Mouse (Mus musculus): Measurements from ENCODE around the gene Ikzf4.

The Ikzf4 gene

DNA sequence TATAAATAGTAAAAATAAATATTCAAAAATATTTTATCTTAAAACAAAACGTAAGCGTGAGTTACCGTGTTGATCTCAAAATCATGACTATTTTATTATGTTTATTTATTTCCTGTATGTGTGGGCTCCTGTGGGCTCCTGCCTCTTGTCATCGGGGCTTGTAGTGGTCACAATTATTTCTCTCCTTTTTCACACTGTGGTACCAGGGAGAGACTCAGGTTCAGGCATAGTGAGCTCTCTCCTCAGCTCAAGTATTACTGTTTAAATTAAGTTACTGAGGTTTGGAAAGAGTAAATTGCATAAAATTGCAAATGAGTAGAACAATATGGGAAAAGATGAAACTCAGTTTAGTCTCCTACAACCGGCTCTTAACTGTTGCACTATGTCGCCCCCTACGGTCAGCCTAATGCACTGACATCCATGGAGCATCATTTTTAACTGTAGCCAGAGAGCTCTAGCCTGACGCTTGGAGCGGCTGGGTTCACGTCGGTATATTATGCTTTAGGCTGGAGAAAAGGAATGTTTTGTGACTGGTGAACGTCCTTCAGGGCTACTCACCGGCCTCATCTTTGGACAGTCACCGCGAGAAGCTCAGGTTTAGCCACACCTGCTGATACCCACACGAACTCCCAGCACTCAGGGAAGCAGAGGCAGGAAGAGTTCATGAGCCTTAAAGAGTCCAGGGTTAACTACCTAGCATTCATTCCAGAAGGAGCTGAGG lies 33.2 kb downstream of the Ikzf4 start:
- peak; percentile 50 for DNase-seq (ENCODE audit: low spot score)

DNA sequence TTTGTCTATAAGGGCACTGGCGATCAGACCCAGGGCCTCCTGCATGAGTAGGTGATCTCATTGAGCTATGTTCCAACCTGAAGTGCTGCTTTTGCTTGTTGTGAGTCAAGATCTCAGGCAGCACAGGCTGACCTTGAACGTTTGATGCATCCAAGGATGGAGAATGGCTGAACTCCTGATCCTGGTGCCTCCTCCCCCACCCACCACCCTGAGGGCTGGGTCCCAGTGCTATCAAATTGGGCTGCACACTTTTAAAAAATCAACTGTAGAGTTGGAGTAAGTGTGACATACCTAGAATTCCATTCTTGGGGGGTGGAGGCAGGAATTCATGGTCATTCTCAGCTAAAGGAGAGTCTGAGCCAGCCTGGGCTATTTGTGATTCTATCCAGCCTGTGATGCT lies 39.3 kb downstream of the Ikzf4 start:
- DNase-seq (ENCODE audit: low spot score) = no peak

GRCm38 (mm10) chr10:128602470-128603128 lies 43.2 kb downstream of the Ikzf4 start:
- no peak for DNase-seq (ENCODE audit: low spot score)

DNA sequence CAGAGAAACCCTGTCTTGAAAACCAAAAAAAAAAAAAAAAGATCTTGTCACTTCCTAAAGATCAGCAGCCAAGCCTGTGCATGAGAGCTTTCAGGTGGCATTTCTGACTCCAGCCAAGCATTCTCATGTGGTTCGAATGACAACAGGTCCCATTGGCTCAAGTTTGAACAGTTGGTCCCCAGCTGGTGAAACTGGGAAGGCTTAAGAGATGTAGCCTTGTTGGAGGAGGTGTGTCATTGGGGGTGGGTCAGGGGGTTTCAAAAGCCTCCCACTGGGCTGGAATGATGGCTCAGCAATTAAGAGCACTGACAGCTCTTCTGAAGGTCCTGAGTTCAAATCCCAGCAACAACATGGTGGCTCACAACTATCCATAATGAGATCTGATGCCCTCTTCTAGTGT lies 44.3 kb downstream of the Ikzf4 start:
- no peak for DNase-seq (ENCODE audit: low spot score)

- no peak for DNase-seq (ENCODE audit: low spot score)
These were observed 47.3 kb downstream of the Ikzf4 start for GRCm38 (mm10) chr10:128598476-128598875.

GRCm38 (mm10) chr10:128592797-128593196 lies 53.0 kb downstream of the Ikzf4 start:
- DNase-seq (ENCODE audit: low spot score) = no peak

GRCm38 (mm10) chr10:128591436-128591835 lies 54.4 kb downstream of the Ikzf4 start:
- DNase-seq (ENCODE audit: low spot score) = no peak

DNA sequence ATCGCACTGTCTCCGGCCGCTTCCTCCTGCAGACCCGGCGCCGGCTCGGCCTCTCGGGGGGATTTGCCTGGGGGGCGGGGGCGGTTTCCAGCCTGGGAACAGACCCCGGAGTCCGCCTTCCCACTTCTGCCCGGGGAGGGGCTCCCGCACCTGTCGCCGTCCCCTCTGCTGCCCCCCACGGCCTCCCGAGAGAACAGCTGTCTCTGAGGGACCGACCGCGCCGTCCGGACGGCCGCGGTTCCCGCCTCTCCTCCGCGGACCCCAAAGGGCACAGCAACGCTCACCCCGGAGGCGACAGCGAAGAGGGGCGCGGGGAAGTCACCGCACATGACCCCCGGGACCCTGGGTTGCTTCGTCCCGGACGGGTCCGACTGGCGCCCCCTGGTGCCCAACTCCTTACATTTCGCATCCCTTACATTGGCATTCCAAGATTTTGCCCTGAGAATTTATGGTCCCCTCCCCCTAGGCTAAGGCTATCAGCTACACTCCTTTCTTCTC lies 55.5 kb downstream of the Ikzf4 start:
- no peak for DNase-seq (ENCODE audit: low spot score)

DNA sequence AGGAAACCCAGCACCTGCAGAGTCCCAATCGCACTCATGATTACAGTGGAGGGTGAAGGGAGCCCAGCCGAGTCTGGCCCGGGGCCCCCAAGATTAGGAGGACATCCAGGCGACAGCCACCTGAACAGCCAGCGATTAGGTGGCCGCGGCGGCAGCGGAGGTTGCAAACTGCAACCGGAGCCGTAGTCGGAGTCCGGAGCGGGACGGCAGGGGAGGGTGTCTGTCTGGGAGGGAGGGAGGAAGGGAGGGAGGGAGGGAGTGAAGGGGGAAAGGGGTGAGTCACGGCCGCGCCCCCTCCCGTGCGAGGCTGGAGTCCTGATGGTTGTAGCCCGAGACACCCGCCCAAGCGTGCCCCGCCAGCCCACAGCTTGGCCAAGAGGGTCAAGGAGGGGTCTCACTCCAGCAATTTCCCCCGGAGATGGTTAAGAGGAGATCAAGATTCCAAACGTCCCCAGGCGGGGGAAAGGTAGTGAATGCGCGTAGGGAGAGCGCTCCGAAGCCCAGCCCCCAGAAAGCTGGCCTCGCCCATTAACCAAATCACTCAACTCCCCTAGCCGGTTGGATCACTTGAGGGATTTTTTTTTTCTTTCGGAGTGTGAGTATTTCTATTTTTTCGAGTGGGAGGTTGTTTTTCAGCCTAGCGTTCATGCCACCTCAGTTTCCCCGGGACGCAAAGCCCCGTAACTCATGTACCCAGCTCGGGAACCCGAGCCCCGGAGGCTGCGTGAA lies 56.2 kb downstream of the Ikzf4 start, which contains the start of gene Erbb3:
TSS of gene Erbb3 (minus strand) at position 189 of the 729 bp plus-strand sequence.
- no peak for DNase-seq (ENCODE audit: low spot score)

GRCm38 (mm10) chr10:128588775-128589463 lies 56.9 kb downstream of the Ikzf4 start:
- DNase-seq (ENCODE audit: low spot score) = no peak

GRCm38 (mm10) chr10:128588136-128588535 lies 57.7 kb downstream of the Ikzf4 start:
- DNase-seq (ENCODE audit: low spot score) = no peak

DNA sequence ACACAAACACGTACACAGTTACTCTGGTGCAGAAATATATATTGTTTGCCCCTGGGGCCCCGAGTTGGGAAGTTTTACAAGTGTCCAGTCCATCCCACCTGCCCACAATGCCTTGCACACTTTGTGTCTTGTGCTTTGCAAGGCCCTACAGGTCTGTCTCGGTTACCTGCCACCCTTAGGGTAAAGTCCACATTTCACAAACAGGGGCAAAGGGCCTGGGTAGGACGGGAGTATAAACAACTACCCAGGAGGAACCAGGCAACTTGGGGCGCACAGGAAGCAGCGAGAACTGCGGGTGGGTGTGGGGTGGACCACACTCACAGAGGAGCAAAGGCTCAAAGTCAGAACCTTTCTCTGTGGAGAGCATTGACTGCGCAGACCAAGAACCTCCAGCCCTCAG lies 58.1 kb downstream of the Ikzf4 start:
- DNase-seq (ENCODE audit: low spot score) = no peak

- DNase-seq (ENCODE audit: low spot score) = no peak
These were observed 58.7 kb downstream of the Ikzf4 start for GRCm38 (mm10) chr10:128587120-128587519.

DNA sequence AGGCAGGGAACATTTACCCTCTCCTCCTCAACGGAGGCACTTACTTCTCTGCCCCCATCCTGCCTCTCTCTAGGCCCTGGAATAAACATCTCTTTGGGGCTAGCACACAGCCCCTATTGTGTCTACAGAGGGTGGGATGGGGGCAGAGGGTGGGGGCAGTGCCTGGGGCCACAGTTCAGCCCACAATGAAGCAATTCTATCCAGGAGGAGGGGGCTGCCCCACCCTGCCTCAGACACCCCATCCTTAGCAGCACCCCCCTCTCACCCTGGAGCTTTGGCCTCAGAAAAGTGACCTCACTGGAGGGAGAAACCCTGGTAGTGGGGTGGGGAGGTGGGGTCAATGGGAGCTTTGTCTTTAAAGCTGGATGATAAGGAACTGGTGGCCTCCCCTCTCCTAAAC lies 59.2 kb downstream of the Ikzf4 start:
- DNase-seq (ENCODE audit: low spot score) = no peak

DNA sequence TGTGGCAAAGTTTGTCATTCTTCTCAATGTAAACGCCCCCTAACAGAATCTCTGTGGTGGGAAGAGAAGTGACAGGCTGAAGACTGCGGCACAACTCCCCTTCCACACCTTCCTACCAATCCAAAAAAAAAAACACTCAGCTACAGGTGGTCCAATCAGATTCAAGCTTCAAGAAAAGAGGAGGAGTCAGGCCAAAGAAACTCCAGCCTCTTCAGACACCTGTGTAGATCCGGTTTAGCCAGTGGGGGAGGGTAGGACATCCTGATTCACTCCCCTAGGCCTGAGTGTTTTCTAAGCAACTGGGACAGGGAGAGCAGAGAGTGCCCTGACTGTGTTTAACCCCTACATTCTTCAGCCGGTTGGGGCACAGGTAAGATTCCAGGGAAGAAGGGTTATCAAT lies 61.4 kb downstream of the Ikzf4 start:
- DNase-seq (ENCODE audit: low spot score) = no peak

DNA sequence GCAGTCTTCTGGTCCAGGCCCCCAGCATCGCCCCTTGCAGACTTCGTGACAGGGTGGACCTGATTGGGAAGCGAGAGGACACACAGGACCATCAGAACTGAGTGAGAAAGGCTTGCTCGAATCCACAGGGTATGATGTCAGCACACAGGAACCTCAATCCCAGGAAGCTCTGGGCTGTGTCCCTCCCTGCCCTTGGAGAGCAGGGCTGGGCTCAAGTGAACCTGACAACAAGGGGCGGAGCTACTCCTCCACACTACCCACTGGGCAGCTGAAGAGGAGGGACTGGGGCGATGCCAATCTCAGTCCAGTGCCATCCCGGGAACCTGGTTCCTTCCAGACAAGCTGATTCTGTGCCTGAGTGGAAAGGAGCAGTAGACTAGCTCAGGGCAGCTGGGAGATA lies 62.1 kb downstream of the Ikzf4 start:
- DNase-seq (ENCODE audit: low spot score) = no peak

All from left cerebral cortex, adult 11 months (tissue).